Mouse (Mus musculus): ENCODE results near the gene Casp6. TPM values are rescaled to one million over a fixed set of nuclear protein-coding genes. Genes with fewer than 3 reads are reported as not detected.

Casp6 gene
- 17.2 and 20.8 TPM in 2 replicates for total RNA-seq (2014; rRNA removed; ENCODE audit: low replicate concordance)
- 48.7 and 55.0 TPM in 2 replicates for polyA plus RNA-seq (2015; fragmentation: Nextera tagmentation; extraction: Ambion mirVana)

DNA sequence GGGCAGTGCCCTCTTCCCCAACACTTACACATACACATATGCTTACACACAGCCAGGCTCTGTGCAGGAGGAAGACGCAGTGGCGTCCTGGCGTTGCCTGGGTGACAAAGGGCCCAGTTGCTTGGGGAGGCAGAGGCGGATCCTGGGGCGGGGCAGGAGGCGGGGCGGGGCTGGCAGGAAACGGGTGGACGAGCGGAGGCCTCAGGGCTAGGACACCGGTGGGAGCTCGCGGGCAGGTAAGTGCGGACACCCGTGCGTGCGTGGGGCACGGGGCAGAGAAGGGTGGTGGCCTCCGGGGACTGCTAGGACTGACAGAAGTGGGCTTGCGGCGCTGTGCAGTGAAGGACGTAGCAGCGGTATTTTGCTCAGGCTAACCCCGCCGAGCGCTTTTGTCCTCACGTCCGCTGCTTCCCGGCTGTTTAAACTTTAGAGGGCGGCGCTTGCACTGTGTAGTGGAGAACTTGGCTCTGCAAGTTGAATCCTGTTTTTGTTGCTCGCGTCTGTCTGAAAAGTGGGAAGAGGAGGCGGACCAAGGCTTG, at the start of gene Casp6:
Gene Casp6 (plus strand): TSS at position 155 of the 539 bp plus-strand sequence.
- no peaks in the 10 kb centered on the region for H3K9me3 ChIP-seq (replicated peaks; ENCODE audit: control insufficient read depth, low read length)
- TF ChIP-seq EP300 (IDR thresholded peaks at IDR 0.05; ENCODE audit: low read depth) (no peak), CTCF (IDR thresholded peaks at IDR 0.05; ENCODE audit: low read depth) (no peak)

GRCm38 (mm10) chr3:129862592-129862991, 38.6 kb upstream of the Casp6 start:
- H3K4me3 ChIP-seq (ENCODE audit: low read depth, low read length), result no peak overlapping the region
- no peak for ATAC-seq (ENCODE audit: insufficient read depth, low read depth)
- no peaks in the 10 kb centered on the region for H3K36me3 ChIP-seq (replicated peaks; ENCODE audit: control insufficient read depth, insufficient read depth, low read length)
- no peak overlapping the region for H3K9ac ChIP-seq (replicated peaks; ENCODE audit: low read depth, low read length)
- no peaks in the 10 kb centered on the region for H3K27me3 ChIP-seq (ENCODE audit: control insufficient read depth, insufficient read depth, low read length)
- H3K4me1 ChIP-seq (ENCODE audit: control insufficient read depth, insufficient read depth), result no peaks in the 10 kb centered on the region
- peaks cover 12% of the 10 kb centered on the region for H3K9me3 ChIP-seq (replicated peaks; ENCODE audit: control insufficient read depth, low read length)
- TF ChIP-seq EP300 (IDR thresholded peaks at IDR 0.05; ENCODE audit: low read depth) (no peak), CTCF (IDR thresholded peaks at IDR 0.05; ENCODE audit: low read depth) (no peak)
- 55% methylated on average over 2 of the region's 2 CpGs for WGBS
- H3K4me2 ChIP-seq (ENCODE audit: low read depth, low read length), result no peak overlapping the region
- no peak for DNase-seq (ENCODE audit: low spot score)
- no peak overlapping the region for H3K27ac ChIP-seq (ENCODE audit: low read depth)

More for the DNA sequence above, at the start of gene Casp6:
- ATAC-seq (ENCODE audit: insufficient read depth, low read depth) (peak; percentile 94), DNase-seq (ENCODE audit: low spot score) (peak; percentile 86)
- Histone ChIP-seq H3K4me1 (ENCODE audit: control insufficient read depth, insufficient read depth) (peaks cover 11% of the 10 kb centered on the region), H3K4me2 (ENCODE audit: low read depth, low read length) (peak within 1 kb of the TSS; percentile 72), H3K36me3 (replicated peaks; ENCODE audit: control insufficient read depth, insufficient read depth, low read length) (peaks cover 10% of the 10 kb centered on the region), H3K4me3 (ENCODE audit: low read depth, low read length) (peak within 1 kb of the TSS; percentile 65), H3K9ac (replicated peaks; ENCODE audit: low read depth, low read length) (peak within 1 kb of the TSS; percentile 55), H3K27ac (ENCODE audit: low read depth) (peak within 1 kb of the TSS; percentile 62), H3K27me3 (ENCODE audit: control insufficient read depth, insufficient read depth, low read length) (no peaks in the 10 kb centered on the region)
- under 1% methylated on average over 34 of the region's 34 CpGs for WGBS

- H3K27ac ChIP-seq (ENCODE audit: low read depth), result no peak overlapping the region
- no peaks in the 10 kb centered on the region for H3K36me3 ChIP-seq (replicated peaks; ENCODE audit: control insufficient read depth, insufficient read depth, low read length)
- no peak overlapping the region for H3K4me2 ChIP-seq (ENCODE audit: low read depth, low read length)
- no peaks in the 10 kb centered on the region for H3K4me1 ChIP-seq (ENCODE audit: control insufficient read depth, insufficient read depth)
- H3K9me3 ChIP-seq (replicated peaks; ENCODE audit: control insufficient read depth, low read length), result peaks cover 8% of the 10 kb centered on the region
- peak; percentile 21 for DNase-seq (ENCODE audit: low spot score)
- TF ChIP-seq CTCF (IDR thresholded peaks at IDR 0.05; ENCODE audit: low read depth) (peak; percentile 62), EP300 (IDR thresholded peaks at IDR 0.05; ENCODE audit: low read depth) (no peak)
- ATAC-seq (ENCODE audit: insufficient read depth, low read depth), result no peak
- H3K27me3 ChIP-seq (ENCODE audit: control insufficient read depth, insufficient read depth, low read length), result no peaks in the 10 kb centered on the region
- WGBS, result 41% methylated on average over 14 of the region's 14 CpGs
- H3K4me3 ChIP-seq (ENCODE audit: low read depth, low read length), result no peak overlapping the region
- H3K9ac ChIP-seq (replicated peaks; ENCODE audit: low read depth, low read length), result no peak overlapping the region
Measured at GRCm38 (mm10) chr3:129863698-129864097, 37.5 kb upstream of the Casp6 start.

DNA sequence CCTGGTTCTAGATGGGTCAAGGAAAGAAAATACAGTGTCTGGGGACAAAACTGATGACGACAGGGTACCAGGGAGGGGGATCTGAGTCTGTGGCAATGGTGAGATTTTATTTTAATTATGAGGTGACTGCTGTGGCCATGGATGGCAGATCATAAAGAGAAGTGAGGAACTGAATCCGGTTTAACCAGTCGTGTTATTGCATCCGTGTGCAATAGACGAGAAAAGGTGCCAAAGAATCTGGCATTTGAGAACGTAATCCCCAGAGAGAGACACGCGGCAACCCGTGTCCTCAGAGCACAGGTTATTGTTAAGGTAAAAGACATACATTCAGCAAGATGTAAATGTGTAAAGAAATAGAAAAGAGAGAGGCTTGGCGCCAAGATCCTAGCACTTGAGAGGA, 23.9 kb upstream of the Casp6 start:
- ATAC-seq (ENCODE audit: insufficient read depth, low read depth) (no peak), DNase-seq (ENCODE audit: low spot score) (no peak)
- Histone ChIP-seq H3K27ac (ENCODE audit: low read depth) (no peak overlapping the region), H3K4me1 (ENCODE audit: control insufficient read depth, insufficient read depth) (no peaks in the 10 kb centered on the region), H3K9me3 (replicated peaks; ENCODE audit: control insufficient read depth, low read length) (no peaks in the 10 kb centered on the region), H3K27me3 (ENCODE audit: control insufficient read depth, insufficient read depth, low read length) (no peaks in the 10 kb centered on the region), H3K36me3 (replicated peaks; ENCODE audit: control insufficient read depth, insufficient read depth, low read length) (no peaks in the 10 kb centered on the region), H3K4me2 (ENCODE audit: low read depth, low read length) (no peak overlapping the region), H3K9ac (replicated peaks; ENCODE audit: low read depth, low read length) (no peak overlapping the region), H3K4me3 (ENCODE audit: low read depth, low read length) (no peak overlapping the region)
- 88% methylated on average over 10 of the region's 10 CpGs for WGBS
- TF ChIP-seq CTCF (IDR thresholded peaks at IDR 0.05; ENCODE audit: low read depth), result no peak
- no peak for TF ChIP-seq EP300 (IDR thresholded peaks at IDR 0.05; ENCODE audit: low read depth)

DNA sequence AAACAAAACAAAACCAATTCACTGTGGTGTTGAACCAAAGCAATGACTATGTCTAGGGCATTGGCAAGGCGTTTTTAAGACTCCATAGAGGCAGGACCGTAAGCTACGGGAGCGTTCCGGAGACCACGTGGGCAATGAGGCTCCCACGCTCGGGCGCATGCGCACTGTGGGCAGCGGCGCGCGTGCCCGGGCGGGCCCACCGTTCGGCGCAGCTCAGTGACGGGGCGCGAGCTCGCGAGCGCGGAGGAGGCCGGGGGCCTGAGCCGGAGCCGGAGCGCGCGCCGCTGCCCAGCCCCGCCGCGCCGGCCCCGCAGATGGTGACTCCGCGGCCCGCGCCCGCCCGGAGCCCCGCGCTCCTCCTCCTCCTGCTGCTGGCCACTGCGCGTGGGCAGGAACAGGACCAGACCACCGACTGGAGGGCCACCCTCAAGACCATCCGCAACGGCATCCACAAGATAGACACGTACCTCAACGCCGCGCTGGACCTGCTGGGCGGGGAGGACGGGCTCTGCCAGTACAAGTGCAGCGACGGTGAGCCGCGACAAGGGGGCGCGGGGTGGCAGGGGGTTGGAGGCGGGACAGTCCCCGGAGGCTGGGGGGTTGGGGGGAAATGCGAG, 22.7 kb upstream of the Casp6 start, which contains the start of gene Pla2g12a:
Gene Pla2g12a (plus strand): TSS at position 202 of the 617 bp plus-strand sequence.
- H3K9me3 ChIP-seq (replicated peaks; ENCODE audit: control insufficient read depth, low read length), result no peaks in the 10 kb centered on the region
- TF ChIP-seq EP300 (IDR thresholded peaks at IDR 0.05; ENCODE audit: low read depth), result no peak
- TF ChIP-seq CTCF (IDR thresholded peaks at IDR 0.05; ENCODE audit: low read depth), result peak; percentile 26; the same call in 1 of the 2 replicates
- no peaks in the 10 kb centered on the region for H3K36me3 ChIP-seq (replicated peaks; ENCODE audit: control insufficient read depth, insufficient read depth, low read length)
- peak within 1 kb of the TSS; percentile 60 for H3K4me3 ChIP-seq (ENCODE audit: low read depth, low read length)
- WGBS, result under 1% methylated on average over 53 of the region's 66 CpGs
- DNase-seq (ENCODE audit: low spot score), result peak; percentile 88
- H3K4me1 ChIP-seq (ENCODE audit: control insufficient read depth, insufficient read depth), result no peaks in the 10 kb centered on the region
- H3K27me3 ChIP-seq (ENCODE audit: control insufficient read depth, insufficient read depth, low read length), result no peaks in the 10 kb centered on the region
- H3K9ac ChIP-seq (replicated peaks; ENCODE audit: low read depth, low read length), result peak within 1 kb of the TSS; percentile 58
- H3K4me2 ChIP-seq (ENCODE audit: low read depth, low read length), result peak within 1 kb of the TSS; percentile 90
- peak within 1 kb of the TSS; percentile 66 for H3K27ac ChIP-seq (ENCODE audit: low read depth)
- ATAC-seq (ENCODE audit: insufficient read depth, low read depth), result peak; percentile 91
